Mouse (Mus musculus): ENCODE results near the gene Hic1. TPM values are rescaled to one million over a fixed set of nuclear protein-coding genes. Genes with fewer than 3 reads are reported as not detected.

The Hic1 gene
- polyA plus RNA-seq, 1 experiment from 2014 or later = 1.8 TPM

GRCm38 (mm10) chr11:75129481-75129880, 39.8 kb downstream of the Hic1 start:
- no peak for ATAC-seq
- WGBS = 97% methylated on average over 6 of the region's 6 CpGs
- Histone ChIP-seq H3K4me2 (ENCODE audit: low read length) (no peak overlapping the region), H3K36me3 (ENCODE audit: control insufficient read depth, insufficient read depth, low read length) (no peaks in the 10 kb centered on the region), H3K27me3 (ENCODE audit: control insufficient read depth, insufficient read depth, low read depth, low read length) (no peaks in the 10 kb centered on the region), H3K9me3 (replicated peaks; ENCODE audit: control insufficient read depth, low read length, poor library complexity, severe bottlenecking) (no peaks in the 10 kb centered on the region), H3K4me3 (ENCODE audit: low read depth, low read length) (no peak overlapping the region), H3K4me1 (ENCODE audit: control insufficient read depth, insufficient read depth, low read length) (peaks cover 10% of the 10 kb centered on the region), H3K27ac (ENCODE audit: low read length) (no peak overlapping the region), H3K9ac (ENCODE audit: low read depth, low read length) (no peak overlapping the region)

- Histone ChIP-seq H3K27me3 (ENCODE audit: control insufficient read depth, insufficient read depth, low read depth, low read length) (no peaks in the 10 kb centered on the region), H3K36me3 (ENCODE audit: control insufficient read depth, insufficient read depth, low read length) (no peaks in the 10 kb centered on the region), H3K4me1 (ENCODE audit: control insufficient read depth, insufficient read depth, low read length) (no peaks in the 10 kb centered on the region), H3K4me2 (ENCODE audit: low read length) (no peak overlapping the region), H3K4me3 (ENCODE audit: low read depth, low read length) (no peak overlapping the region), H3K9me3 (replicated peaks; ENCODE audit: control insufficient read depth, low read length, poor library complexity, severe bottlenecking) (no peaks in the 10 kb centered on the region), H3K9ac (ENCODE audit: low read depth, low read length) (no peak overlapping the region), H3K27ac (ENCODE audit: low read length) (no peak overlapping the region)
- no peak for ATAC-seq
- 96% methylated on average over 3 of the region's 3 CpGs for WGBS
Observed at GRCm38 (mm10) chr11:75126384-75126783, 42.9 kb downstream of the Hic1 start.

- ATAC-seq = no peak
- Histone ChIP-seq H3K4me1 (ENCODE audit: control insufficient read depth, insufficient read depth, low read length) (no peaks in the 10 kb centered on the region), H3K4me3 (ENCODE audit: low read depth, low read length) (no peak overlapping the region), H3K27ac (ENCODE audit: low read length) (no peak overlapping the region), H3K27me3 (ENCODE audit: control insufficient read depth, insufficient read depth, low read depth, low read length) (no peaks in the 10 kb centered on the region), H3K9ac (ENCODE audit: low read depth, low read length) (no peak overlapping the region), H3K36me3 (ENCODE audit: control insufficient read depth, insufficient read depth, low read length) (no peaks in the 10 kb centered on the region), H3K4me2 (ENCODE audit: low read length) (no peak overlapping the region), H3K9me3 (replicated peaks; ENCODE audit: control insufficient read depth, low read length, poor library complexity, severe bottlenecking) (no peaks in the 10 kb centered on the region)
- WGBS = 92% methylated on average over 2 of the region's 2 CpGs
Observed at GRCm38 (mm10) chr11:75124406-75124805, 44.9 kb downstream of the Hic1 start.

GRCm38 (mm10) chr11:75121348-75121747, 48.0 kb downstream of the Hic1 start:
- Histone ChIP-seq H3K27me3 (ENCODE audit: control insufficient read depth, insufficient read depth, low read depth, low read length) (no peaks in the 10 kb centered on the region), H3K4me1 (ENCODE audit: control insufficient read depth, insufficient read depth, low read length) (no peaks in the 10 kb centered on the region), H3K36me3 (ENCODE audit: control insufficient read depth, insufficient read depth, low read length) (no peaks in the 10 kb centered on the region), H3K4me2 (ENCODE audit: low read length) (no peak overlapping the region), H3K4me3 (ENCODE audit: low read depth, low read length) (no peak overlapping the region), H3K9ac (ENCODE audit: low read depth, low read length) (no peak overlapping the region), H3K9me3 (replicated peaks; ENCODE audit: control insufficient read depth, low read length, poor library complexity, severe bottlenecking) (no peaks in the 10 kb centered on the region), H3K27ac (ENCODE audit: low read length) (no peak overlapping the region)
- 93% methylated on average over 1 of the region's 1 CpGs for WGBS
- ATAC-seq = no peak

- H3K4me1 ChIP-seq (ENCODE audit: control insufficient read depth, insufficient read depth, low read length) = no peaks in the 10 kb centered on the region
- no peak for ATAC-seq
- 88% methylated on average over 3 of the region's 3 CpGs for WGBS
- H3K9me3 ChIP-seq (replicated peaks; ENCODE audit: control insufficient read depth, low read length, poor library complexity, severe bottlenecking) = no peaks in the 10 kb centered on the region
- H3K27ac ChIP-seq (ENCODE audit: low read length) = no peak overlapping the region
- no peaks in the 10 kb centered on the region for H3K27me3 ChIP-seq (ENCODE audit: control insufficient read depth, insufficient read depth, low read depth, low read length)
- H3K4me2 ChIP-seq (ENCODE audit: low read length) = no peak overlapping the region
- H3K36me3 ChIP-seq (ENCODE audit: control insufficient read depth, insufficient read depth, low read length) = no peaks in the 10 kb centered on the region
- H3K9ac ChIP-seq (ENCODE audit: low read depth, low read length) = no peak overlapping the region
- no peak overlapping the region for H3K4me3 ChIP-seq (ENCODE audit: low read depth, low read length)
Observed at GRCm38 (mm10) chr11:75119841-75120240, 49.5 kb downstream of the Hic1 start.

GRCm38 (mm10) chr11:75119298-75119697, 50.0 kb downstream of the Hic1 start:
- Histone ChIP-seq H3K9me3 (replicated peaks; ENCODE audit: control insufficient read depth, low read length, poor library complexity, severe bottlenecking) (no peaks in the 10 kb centered on the region), H3K27ac (ENCODE audit: low read length) (no peak overlapping the region), H3K36me3 (ENCODE audit: control insufficient read depth, insufficient read depth, low read length) (no peaks in the 10 kb centered on the region), H3K4me3 (ENCODE audit: low read depth, low read length) (no peak overlapping the region), H3K9ac (ENCODE audit: low read depth, low read length) (no peak overlapping the region), H3K4me2 (ENCODE audit: low read length) (no peak overlapping the region), H3K27me3 (ENCODE audit: control insufficient read depth, insufficient read depth, low read depth, low read length) (no peaks in the 10 kb centered on the region), H3K4me1 (ENCODE audit: control insufficient read depth, insufficient read depth, low read length) (no peaks in the 10 kb centered on the region)
- WGBS = 100% methylated on average over 2 of the region's 2 CpGs
- ATAC-seq = no peak

- H3K9me3 ChIP-seq (replicated peaks; ENCODE audit: control insufficient read depth, low read length, poor library complexity, severe bottlenecking) = no peaks in the 10 kb centered on the region
- H3K27ac ChIP-seq (ENCODE audit: low read length) = no peak overlapping the region
- no peaks in the 10 kb centered on the region for H3K27me3 ChIP-seq (ENCODE audit: control insufficient read depth, insufficient read depth, low read depth, low read length)
- no peak for ATAC-seq
- no peaks in the 10 kb centered on the region for H3K36me3 ChIP-seq (ENCODE audit: control insufficient read depth, insufficient read depth, low read length)
- H3K4me1 ChIP-seq (ENCODE audit: control insufficient read depth, insufficient read depth, low read length) = no peaks in the 10 kb centered on the region
- H3K9ac ChIP-seq (ENCODE audit: low read depth, low read length) = no peak overlapping the region
- 96% methylated on average over 2 of the region's 2 CpGs for WGBS
- H3K4me3 ChIP-seq (ENCODE audit: low read depth, low read length) = no peak overlapping the region
- H3K4me2 ChIP-seq (ENCODE audit: low read length) = no peak overlapping the region
Observed at GRCm38 (mm10) chr11:75118141-75118540, 51.2 kb downstream of the Hic1 start.

GRCm38 (mm10) chr11:75116379-75116778, 52.9 kb downstream of the Hic1 start:
- WGBS = 91% methylated on average over 6 of the region's 6 CpGs
- no peak overlapping the region for H3K27ac ChIP-seq (ENCODE audit: low read length)
- no peak for ATAC-seq
- no peak overlapping the region for H3K9ac ChIP-seq (ENCODE audit: low read depth, low read length)
- no peaks in the 10 kb centered on the region for H3K4me1 ChIP-seq (ENCODE audit: control insufficient read depth, insufficient read depth, low read length)
- H3K36me3 ChIP-seq (ENCODE audit: control insufficient read depth, insufficient read depth, low read length) = no peaks in the 10 kb centered on the region
- H3K4me3 ChIP-seq (ENCODE audit: low read depth, low read length) = no peak overlapping the region
- H3K9me3 ChIP-seq (replicated peaks; ENCODE audit: control insufficient read depth, low read length, poor library complexity, severe bottlenecking) = no peaks in the 10 kb centered on the region
- no peak overlapping the region for H3K4me2 ChIP-seq (ENCODE audit: low read length)
- no peaks in the 10 kb centered on the region for H3K27me3 ChIP-seq (ENCODE audit: control insufficient read depth, insufficient read depth, low read depth, low read length)
